Comparison of ENCODE assay signal across 10 mouse cellular contexts in the genomic region with DNA sequence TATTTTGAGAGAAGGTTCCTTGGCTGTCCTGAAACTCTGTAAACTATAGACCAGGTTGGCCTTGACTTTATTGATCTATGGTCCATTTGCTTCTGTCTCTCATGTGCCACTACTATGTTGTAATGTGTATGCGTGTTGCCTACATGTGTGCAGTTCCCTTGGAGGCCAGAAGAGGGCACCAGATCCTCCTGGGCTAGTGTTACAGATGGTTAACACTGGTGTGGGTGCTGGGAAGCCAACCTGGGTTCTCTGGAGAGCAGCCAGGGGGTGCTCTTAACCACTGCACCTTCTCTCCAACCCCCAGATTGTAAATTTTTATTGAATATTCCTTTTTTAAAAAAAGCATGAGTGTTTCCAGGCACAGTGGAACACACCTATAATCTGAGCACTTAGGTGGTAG. TPM values are rescaled to one million over a fixed set of nuclear protein-coding genes. Genes with fewer than 3 reads are reported as not detected.
DNase-seq lines count a peak whose midpoint lies in the region; ATAC-seq and TF ChIP-seq lines count a peak whose summit lies in the region.
"Had no signal": no experiment of that assay in that cellular context is flagged by ENCODE, and none has a peak within 500 bp of the region (broad histone marks: within the 10 kb centered on the region; RNA-seq: fewer than 3 reads in every experiment).

No protein-coding gene starts in this region.

- H3K9ac ChIP-seq in kidney, postnatal 0 days (ENCODE audit: low read depth, low read length) = no peak overlapping the region

- ATAC-seq in kidney, postnatal 0 days (replicated peaks; ENCODE audit: low FRiP score, low read depth) = no peak

- peak; percentile 63 for TF ChIP-seq CTCF in kidney, postnatal 0 days (IDR thresholded peaks at IDR 0.05; ENCODE audit: low read depth)
- TF ChIP-seq CTCF in thymus, adult 2 months (IDR thresholded peaks at IDR 0.05; ENCODE audit: borderline replicate concordance, control insufficient read depth, extremely low read depth, insufficient read depth, low read length, poor library complexity) = no peak
- TF ChIP-seq CTCF in bone marrow macrophage, adult 2 months (IDR thresholded peaks at IDR 0.05; ENCODE audit: low read depth, low read length) = peak; percentile 72

- DNase-seq in kidney, postnatal 0 days (ENCODE audit: low spot score) = no peak
- no peak for DNase-seq in kidney, adult 18-20 months
- DNase-seq in thymus, postnatal 36 days = peak; percentile 16
- no peak for DNase-seq in thymus, adult 2 months
- DNase-seq in frontal cortex, postnatal 25 days (ENCODE audit: low spot score in 2 of 2) = no peak
- no peak for DNase-seq in ovary, postnatal 10 days (ENCODE audit: low spot score)
- DNase-seq: embryo, embryonic 11 days; heart, postnatal 4 days had no signal

- no peak overlapping the region for H3K4me2 ChIP-seq in kidney, postnatal 0 days (ENCODE audit: low read length)

- TF ChIP-seq POLR2A in thymus, adult 2 months (IDR thresholded peaks at IDR 0.05; ENCODE audit: control insufficient read depth, extremely low read depth, insufficient read depth, low read length, poor library complexity) = no peak
- no peak for TF ChIP-seq POLR2A in bone marrow macrophage, adult 2 months (IDR thresholded peaks at IDR 0.05; ENCODE audit: borderline replicate concordance, low read depth, low read length)

- H3K4me3 ChIP-seq in kidney, postnatal 0 days (replicated peaks; ENCODE audit: low read depth, low read length) = no peak overlapping the region
- H3K4me3 ChIP-seq in thymus, adult 2 months (ENCODE audit: control insufficient read depth, insufficient read depth, low read length) = no peak overlapping the region
- H3K4me3 ChIP-seq in bone marrow macrophage, adult 2 months (ENCODE audit: insufficient read depth, low read length) = no peak overlapping the region
- H3K4me3 ChIP-seq: forebrain, embryonic 10.5 days had no signal

- H3K27me3 ChIP-seq in kidney, postnatal 0 days (ENCODE audit: insufficient read depth, low read length) = no peaks in the 10 kb centered on the region
- H3K27me3 ChIP-seq in thymus, adult 2 months (ENCODE audit: control insufficient read depth, insufficient read depth, low read length) = no peaks in the 10 kb centered on the region

- H3K4me1 ChIP-seq in kidney, postnatal 0 days (replicated peaks; ENCODE audit: insufficient read depth, low read length) = no peaks in the 10 kb centered on the region
- H3K4me1 ChIP-seq in thymus, adult 2 months (replicated peaks; ENCODE audit: control insufficient read depth, insufficient read depth, low read length) = no peaks in the 10 kb centered on the region
- H3K4me1 ChIP-seq in bone marrow macrophage, adult 2 months (ENCODE audit: control insufficient read depth, insufficient read depth, low read length) = peaks cover 14% of the 10 kb centered on the region
- H3K4me1 ChIP-seq: forebrain, embryonic 10.5 days had no signal

- no peaks in the 10 kb centered on the region for H3K9me3 ChIP-seq in kidney, postnatal 0 days (replicated peaks; ENCODE audit: low read length)

- 100% methylated on average over 1 of the region's 1 CpGs for WGBS in kidney, postnatal 0 days
- 100% methylated on average over 1 of the region's 1 CpGs for WGBS in thymus, adult 2 months

- H3K27ac ChIP-seq in kidney, postnatal 0 days = no peak overlapping the region
- no peak overlapping the region for H3K27ac ChIP-seq in thymus, adult 2 months (ENCODE audit: control insufficient read depth, insufficient read depth, low read length)
- H3K27ac ChIP-seq in bone marrow macrophage, adult 2 months (ENCODE audit: insufficient read depth, low read depth, low read length) = no peak overlapping the region
- H3K27ac ChIP-seq: forebrain, embryonic 10.5 days had no signal

- peaks cover 16% of the 10 kb centered on the region for H3K36me3 ChIP-seq in kidney, postnatal 0 days (ENCODE audit: insufficient read depth, low read length)
- peaks cover 13% of the 10 kb centered on the region for H3K36me3 ChIP-seq in thymus, adult 2 months (ENCODE audit: control insufficient read depth, insufficient read depth, low read length)

RNA-seq across cellular contexts. Expression of gene Eif4g3, which starts 53.0 kb away (rescaled TPM):
- 26.6 and 28.6 TPM in 2 replicates for polyA plus RNA-seq in kidney, postnatal 0 days (2015; fragmentation: Nextera tagmentation; extraction: Ambion mirVana)
- 72.1 TPM in 2 replicates for polyA plus RNA-seq in thymus, adult 2 months (2012; rRNA removed)
- polyA plus RNA-seq in bone marrow macrophage, adult 2 months (2012; ENCODE audit: insufficient read depth, insufficient read length, missing spikeins) = 74.3 and 74.9 TPM in 2 replicates

Comparison
In these comparisons a context has a peak if more than half of its experiments do, and no peak if none do; other contexts are left out.
1. DNase-seq: peak in thymus, postnatal 36 days (2 of 2); none in kidney, postnatal 0 days (single experiment), kidney, adult 18-20 months (single experiment), thymus, adult 2 months (single experiment), frontal cortex, postnatal 25 days (0 of 2) and ovary, postnatal 10 days (single experiment).